Mouse (Mus musculus) thymus, postnatal 10 days (tissue): Measurements from ENCODE around the gene Fgfr2.
"Not testable (repeated sequence)": the region's sequence is repeated elsewhere in the genome, so short reads cannot be mapped to it uniquely, and the experiment has no call there.

ENCODE experiments used
- DNase-seq, 2 experiments: peaks; one replicate each; pipeline ENCODE4 v3.0.0; 2021; ENCODE audit warnings: low spot score in 2 of 2

The Fgfr2 gene

GRCm38 (mm10) chr7:130678414-130678813 is 2444.7 kb downstream of the Fgfr2 start:
- DNase-seq = no peak

- no peak for DNase-seq
Observed at GRCm38 (mm10) chr7:130677541-130678274, 2445.4 kb downstream of the Fgfr2 start.

GRCm38 (mm10) chr7:130676885-130677540 is 2446.1 kb downstream of the Fgfr2 start:
- no peak for DNase-seq

DNA sequence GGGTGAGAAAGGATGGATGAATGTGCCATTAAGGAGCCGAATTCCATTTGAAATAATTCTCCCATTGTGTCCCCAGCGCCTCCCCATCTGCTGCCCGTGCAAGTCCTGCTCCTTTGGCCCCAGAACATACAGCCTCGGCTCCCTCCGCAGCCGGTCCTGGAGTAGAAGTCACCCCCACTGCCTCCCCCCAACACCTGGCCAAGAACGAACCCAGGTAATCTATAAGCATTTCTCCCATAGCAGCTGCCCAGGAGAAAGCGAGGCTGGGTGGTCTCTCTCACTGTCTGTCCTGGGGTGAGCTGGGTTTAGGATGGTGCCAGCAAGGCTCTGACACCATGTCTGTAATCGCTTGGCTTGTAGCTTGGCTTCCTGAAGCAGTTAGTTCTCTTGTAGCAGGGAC is 2448.6 kb downstream of the Fgfr2 start:
- DNase-seq = no peak

DNA sequence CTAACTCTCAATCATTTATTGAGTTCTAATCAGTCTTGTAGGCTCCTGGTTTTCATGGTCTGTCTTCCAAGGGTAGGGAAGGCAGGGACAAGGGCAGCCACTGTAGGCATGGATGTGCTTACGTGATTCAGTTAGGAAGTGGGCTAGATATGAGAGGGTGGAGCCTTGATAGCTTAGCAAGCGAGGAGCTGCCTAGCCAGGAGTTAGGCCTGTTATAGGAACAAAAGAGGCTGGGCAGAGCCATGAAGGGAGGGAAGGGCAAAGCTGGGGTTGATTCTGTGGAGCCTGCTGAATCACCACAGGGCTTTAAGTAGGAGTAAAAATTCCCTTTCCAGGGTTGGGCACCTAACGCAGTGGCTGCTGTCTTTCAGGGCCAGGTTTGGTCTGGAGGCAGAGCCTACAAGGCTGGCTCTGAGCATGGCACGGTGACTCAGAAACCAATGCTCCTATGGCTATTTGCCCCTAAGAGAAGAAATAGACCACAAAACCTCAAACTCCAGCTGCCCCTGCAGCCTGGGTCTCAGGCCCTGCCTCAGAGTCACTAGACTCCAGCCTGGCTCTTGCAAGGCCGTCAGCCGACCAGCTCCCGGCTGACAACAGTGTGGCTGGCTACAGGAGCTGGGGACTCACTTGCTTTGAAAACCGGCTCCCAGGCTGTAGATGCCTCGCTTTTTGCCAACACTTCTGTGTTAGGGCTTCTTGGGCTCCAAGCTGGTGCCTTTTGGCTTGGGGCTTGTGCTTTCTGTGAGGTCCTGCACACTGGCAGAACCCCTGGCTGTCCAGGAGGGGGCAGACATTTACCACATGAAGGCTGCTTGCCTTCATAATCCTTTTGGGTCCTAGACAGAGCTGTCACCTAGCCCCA is 2449.7 kb downstream of the Fgfr2 start:
- peak in 1 of 2 experiments; percentile 56 for DNase-seq

GRCm38 (mm10) chr7:130671301-130671700 is 2451.8 kb downstream of the Fgfr2 start:
- DNase-seq = no peak

- no peak for DNase-seq
Observed at GRCm38 (mm10) chr7:130670358-130670757, 2452.8 kb downstream of the Fgfr2 start.

GRCm38 (mm10) chr7:130669370-130669881 is 2453.7 kb downstream of the Fgfr2 start:
- DNase-seq = no peak

DNA sequence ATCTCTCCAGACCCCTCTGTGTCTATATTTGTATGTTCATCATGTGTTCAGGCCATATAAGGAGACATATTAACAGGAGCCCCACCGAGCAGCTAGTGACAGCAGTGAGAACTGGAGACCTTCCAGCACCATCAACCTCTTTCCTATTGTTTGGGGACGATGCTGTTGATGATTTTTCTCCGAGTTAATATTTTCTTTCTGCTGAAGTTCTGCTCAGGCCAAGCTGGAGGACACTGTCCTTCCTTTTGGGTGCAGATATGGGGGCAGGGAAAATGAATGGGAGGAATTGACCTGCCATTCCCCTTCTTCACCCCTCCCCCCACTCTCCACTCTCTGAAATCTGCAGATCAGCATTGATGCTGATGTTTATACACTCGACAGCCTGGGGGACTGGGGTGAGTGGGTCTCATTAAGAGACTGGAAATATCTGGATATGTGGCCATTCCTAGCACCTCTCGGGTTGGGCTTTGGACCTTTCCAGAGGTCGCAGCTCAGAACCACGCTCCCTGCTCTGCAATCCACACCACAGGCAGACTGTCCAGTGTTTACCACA is 2454.3 kb downstream of the Fgfr2 start:
- DNase-seq = no peak

GRCm38 (mm10) chr7:130668013-130668412 is 2455.1 kb downstream of the Fgfr2 start:
- not testable (repeated sequence) for DNase-seq

- DNase-seq = no peak
Observed at GRCm38 (mm10) chr7:130665358-130665757, 2457.8 kb downstream of the Fgfr2 start.

DNA sequence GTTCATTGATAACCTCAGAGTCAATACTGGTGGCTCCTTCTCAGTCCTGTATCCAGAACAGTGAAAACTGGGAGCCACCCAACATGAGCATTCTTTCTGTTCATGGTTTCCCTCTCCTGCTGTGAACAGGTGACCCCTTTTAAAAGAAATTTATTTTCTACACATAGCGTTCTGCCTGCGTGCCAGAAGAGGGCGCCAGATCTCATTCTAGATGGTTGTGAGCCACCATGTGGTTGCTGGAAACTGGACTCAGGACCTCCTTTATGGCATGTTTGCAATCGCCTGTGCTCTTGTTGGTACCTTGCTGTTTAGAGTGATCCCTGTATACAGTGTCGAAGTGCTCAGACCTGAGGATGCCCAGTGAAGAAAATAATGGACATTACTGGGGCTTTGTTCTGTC is 2458.5 kb downstream of the Fgfr2 start:
- no peak for DNase-seq

GRCm38 (mm10) chr7:130664037-130664436 is 2459.1 kb downstream of the Fgfr2 start:
- DNase-seq = no peak

DNA sequence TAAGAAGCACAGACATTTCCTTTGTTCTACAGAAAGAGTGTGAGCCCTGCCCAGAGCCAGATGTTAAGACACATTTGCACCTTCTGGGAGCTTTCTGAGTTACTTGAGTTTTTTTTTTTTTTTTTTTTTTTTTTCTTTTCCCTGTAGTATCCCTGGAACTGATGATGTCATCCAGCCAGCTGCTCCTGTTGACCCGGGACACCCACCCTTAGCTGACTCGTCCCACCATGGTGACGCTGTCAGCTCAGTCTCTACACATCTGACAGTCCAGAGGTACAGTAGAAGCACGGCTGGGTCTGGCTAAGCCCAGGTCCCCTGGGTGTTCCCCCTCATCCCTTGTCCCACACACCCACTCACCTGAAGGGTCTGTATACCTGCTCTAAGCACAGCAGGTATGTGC is 2460.3 kb downstream of the Fgfr2 start:
- DNase-seq = no peak

GRCm38 (mm10) chr7:130662250-130662649 is 2460.9 kb downstream of the Fgfr2 start:
- no peak for DNase-seq

GRCm38 (mm10) chr7:130659129-130659528 is 2464.0 kb downstream of the Fgfr2 start:
- no peak for DNase-seq

GRCm38 (mm10) chr7:130657751-130658150 is 2465.4 kb downstream of the Fgfr2 start:
- no peak for DNase-seq

DNA sequence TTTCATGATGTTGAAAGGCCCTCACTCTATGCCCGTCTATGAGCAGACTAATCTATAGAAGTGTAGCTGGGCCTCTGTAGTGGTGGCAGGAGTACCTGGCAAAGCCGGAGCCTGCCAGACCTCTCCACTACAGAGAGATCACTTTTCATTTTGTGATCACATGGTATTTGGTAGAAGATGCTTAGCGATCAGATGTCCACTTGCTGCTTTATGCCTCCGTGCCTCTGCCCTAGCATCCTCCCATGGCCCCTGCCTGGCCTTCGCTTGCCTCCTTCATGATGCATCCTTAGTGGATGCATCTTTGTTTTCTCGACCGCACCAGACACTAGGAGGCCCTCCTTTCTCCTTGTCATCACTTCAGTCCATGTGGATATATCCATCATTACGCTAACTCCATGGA is 2466.2 kb downstream of the Fgfr2 start:
- no peak for DNase-seq

DNA sequence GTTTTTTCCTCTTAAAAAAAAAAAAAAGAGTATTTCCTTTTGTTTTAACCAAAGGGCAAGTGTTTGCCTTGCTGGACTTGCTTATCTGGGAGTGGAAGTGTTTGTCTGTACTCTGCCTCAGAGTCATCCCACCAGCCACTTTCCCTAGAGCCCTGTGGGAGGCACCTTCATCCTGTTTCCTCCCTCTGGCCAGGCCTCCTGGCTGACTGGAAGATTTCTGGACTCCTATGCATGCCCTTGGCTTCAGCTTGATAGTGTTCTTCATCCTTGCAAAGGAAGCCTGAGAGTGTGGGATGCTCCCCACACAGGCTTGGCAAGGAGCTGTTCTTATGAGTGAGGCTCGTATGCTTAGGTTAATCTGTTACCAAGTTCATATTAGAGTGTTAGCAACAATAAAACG is 2468.6 kb downstream of the Fgfr2 start:
- no peak for DNase-seq

DNA sequence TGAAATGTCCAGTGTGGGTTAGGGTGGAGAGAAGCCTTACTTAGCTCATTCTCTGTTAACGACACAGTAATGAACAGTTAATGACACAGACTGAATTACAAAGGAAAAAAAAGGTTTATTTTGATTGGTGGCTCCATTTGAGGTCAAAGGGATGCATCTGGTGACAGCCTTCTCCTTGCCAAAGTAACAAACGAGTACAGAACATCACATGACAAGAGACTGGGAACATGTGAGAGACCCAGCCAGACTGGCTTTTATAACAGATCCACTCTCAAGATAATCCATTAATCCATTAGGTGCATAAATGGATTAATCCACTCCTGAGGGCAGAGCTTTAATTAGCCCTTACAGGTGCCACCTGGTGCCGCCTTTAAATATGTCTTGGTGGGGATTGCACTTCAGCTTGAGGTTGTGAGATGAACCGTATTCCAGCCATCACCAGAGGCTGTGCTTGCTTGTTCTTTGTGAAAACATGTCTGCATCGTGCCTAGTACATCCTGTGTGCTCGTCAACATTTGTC is 2470.1 kb downstream of the Fgfr2 start:
- no peak for DNase-seq

GRCm38 (mm10) chr7:130650621-130651020 is 2472.5 kb downstream of the Fgfr2 start:
- DNase-seq = no peak

DNA sequence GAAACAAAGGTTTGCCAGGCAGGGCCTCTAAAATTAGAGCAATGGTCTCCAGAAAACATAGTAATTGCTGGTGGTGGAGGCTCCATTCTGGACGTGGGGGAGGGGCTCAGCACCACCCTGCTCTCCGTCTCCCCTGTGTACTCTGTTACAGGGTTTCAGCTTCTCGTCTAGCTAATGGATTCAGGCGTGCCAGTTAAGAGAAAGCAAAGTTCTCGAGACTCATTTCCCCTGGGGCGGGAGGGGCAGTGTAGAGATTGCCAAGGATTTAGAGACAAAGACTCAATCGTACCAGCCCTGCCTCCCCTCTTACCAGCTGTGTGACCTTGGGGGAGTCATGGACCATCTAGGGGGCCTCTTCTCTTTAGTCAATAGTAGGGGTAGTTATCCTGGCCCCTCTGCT is 2473.9 kb downstream of the Fgfr2 start:
- DNase-seq = no peak
